Mouse (Mus musculus): ENCODE data around the gene Gm5938.

Gm5938 gene

DNA sequence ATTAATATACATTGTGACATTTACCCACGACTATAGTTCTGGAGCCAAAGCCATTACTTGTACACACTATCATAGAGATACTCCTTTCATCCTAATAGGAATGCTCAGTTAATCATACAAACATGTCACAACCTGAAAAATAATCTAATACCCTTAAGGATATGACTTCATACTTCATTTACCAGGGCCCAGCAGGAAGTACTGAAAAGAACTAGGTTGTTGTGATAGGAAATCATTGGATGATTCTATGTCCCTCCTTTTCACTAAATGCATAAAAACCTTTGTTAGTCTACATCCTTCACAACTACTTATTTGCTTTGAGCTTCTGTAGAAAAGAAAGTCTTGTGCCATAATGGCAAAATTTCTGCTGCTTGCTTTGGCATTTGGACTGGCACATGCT, at the start of gene Gm5938:
Gene Gm5938 (plus strand): TSS at position 301 of the 400 bp plus-strand sequence.
- no peak for DNase-seq (ENCODE audit: low spot score in 2 of 2)

- DNase-seq (ENCODE audit: low spot score in 2 of 2), result no peak
These were observed 34.0 kb upstream of the Gm5938 start, which contains the start of gene Obp1a for GRCm38 (mm10) chrX:78091274-78091673. Obp1a (minus strand) TSS chrX:78091374.

Measured in urinary bladder, postnatal 36 days (tissue).